Mouse (Mus musculus) stomach, embryonic 15.5 days (tissue): Measurements from ENCODE around the gene Pcdh9. TPM values are rescaled to one million over a fixed set of nuclear protein-coding genes. Genes with fewer than 3 reads are reported as not detected.

Experiments
- ATAC-seq: fragments of 200-750 bp; cut with Nextera tagmentation; 2 replicates; pipeline ENCODE4 v1.8.0; 2017; ENCODE audit warnings: low read depth, moderate number of reproducible peaks, moderate TSS enrichment; ENCODE audit not compliant: insufficient read depth, low FRiP score
- H3K27ac ChIP-seq: fragments of 300-500 bp; sonication (generic); 2 replicates; pipeline ENCODE4 v1.5.1; 2015; ENCODE audit warnings: mild to moderate bottlenecking, inconsistent platforms
- H3K27me3 ChIP-seq: fragments of 300-500 bp; sonication (generic); replicated peaks from 2 replicates; pipeline ENCODE4 v1.6.1; 2015; ENCODE audit warnings: inconsistent platforms
- H3K36me3 ChIP-seq: fragments of 300-500 bp; sonication (generic); 2 replicates; pipeline ENCODE4 v1.6.1; 2015; ENCODE audit warnings: inconsistent platforms
- H3K4me1 ChIP-seq: fragments of 300-500 bp; sonication (generic); 2 replicates; pipeline ENCODE4 v1.6.1; 2015; ENCODE audit warnings: inconsistent platforms
- H3K4me2 ChIP-seq: fragments of 300-500 bp; sonication (generic); 2 replicates; pipeline ENCODE4 v1.6.1; 2015; ENCODE audit warnings: mild to moderate bottlenecking, inconsistent platforms
- H3K4me3 ChIP-seq: fragments of 300-500 bp; sonication (generic); replicated peaks from 2 replicates; pipeline ENCODE4 v1.5.1; 2015; ENCODE audit warnings: inconsistent platforms
- H3K9ac ChIP-seq: fragments of 300-500 bp; sonication (generic); 2 replicates; pipeline ENCODE4 v1.6.1; 2015; ENCODE audit warnings: inconsistent platforms
- H3K9me3 ChIP-seq: fragments of 300-500 bp; sonication (generic); 2 replicates; pipeline ENCODE4 v1.6.1; 2016; ENCODE audit warnings: inconsistent platforms
- WGBS: fragments of 180-500 bp; shearing (Covaris S2); methylation state at CpG from one replicate; pipeline ENCODE4 v1.1.7; 2015; 5-methylcytosine and 5-hydroxymethylcytosine counted together
- polyA plus RNA-seq: library from polyadenylated mRNA; unstranded; fragments of >200 nt; fragmentation: Nextera tagmentation; extraction: Ambion mirVana; gene quantifications from 2 replicates; pipeline ENCODE4 v1.2.1, GENCODE M21; 2015

The Pcdh9 gene
- polyA plus RNA-seq, 1 experiment from 2014 or later: 21.8 TPM

DNA sequence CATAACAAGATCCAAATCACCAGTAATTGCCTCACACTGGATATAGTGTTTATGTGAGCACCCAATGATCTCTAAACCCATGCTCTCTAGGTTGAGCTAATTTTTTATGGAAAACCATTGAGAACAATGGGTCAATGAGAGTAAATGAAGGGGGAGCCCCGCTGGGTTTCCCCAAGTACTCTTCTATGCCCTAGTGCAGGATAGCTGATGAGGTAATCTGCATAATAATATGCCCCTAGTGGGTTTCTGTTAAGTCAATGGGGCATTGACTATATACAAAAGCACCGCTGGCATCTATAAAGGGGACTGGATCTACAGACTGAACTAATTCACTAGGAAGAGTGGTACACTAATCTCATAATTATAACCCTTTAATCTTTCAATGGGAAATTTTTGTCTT is 807.3 kb downstream of the Pcdh9 start:
- Histone ChIP-seq H3K27me3 (no peaks in the 10 kb centered on the region), H3K4me2 (no peak overlapping the region), H3K27ac (no peak overlapping the region), H3K4me3 (no peak overlapping the region), H3K9ac (no peak overlapping the region), H3K36me3 (no peaks in the 10 kb centered on the region), H3K9me3 (no peaks in the 10 kb centered on the region), H3K4me1 (no peaks in the 10 kb centered on the region)
- WGBS: 52% methylated on average over 2 of the region's 2 CpGs
- no peak for ATAC-seq

GRCm38 (mm10) chr14:93080910-93081309 is 809.6 kb downstream of the Pcdh9 start:
- WGBS: 25% methylated on average over 2 of the region's 2 CpGs
- ATAC-seq: no peak

DNA sequence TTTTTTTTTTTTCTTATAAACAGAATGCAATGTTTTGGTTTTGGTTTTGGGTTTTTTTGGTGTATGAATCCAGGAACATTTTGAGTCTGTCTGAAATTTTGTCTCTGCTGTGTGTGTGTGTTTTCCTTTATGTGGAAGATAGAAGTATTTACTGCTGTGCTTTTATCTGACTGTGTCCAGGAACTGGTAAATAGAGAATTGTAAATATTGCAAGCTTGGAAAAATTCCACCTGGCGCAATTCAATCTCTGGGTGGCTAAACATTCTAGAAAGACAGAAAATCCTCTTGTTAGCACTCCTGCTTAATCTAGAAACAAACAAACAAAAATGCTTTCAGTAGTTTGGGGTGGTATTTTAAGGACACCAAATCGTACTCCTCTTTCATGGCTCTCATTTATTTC is 814.7 kb downstream of the Pcdh9 start:
- Histone ChIP-seq H3K4me2 (no peak overlapping the region), H3K27me3 (no peaks in the 10 kb centered on the region), H3K4me1 (no peaks in the 10 kb centered on the region), H3K27ac (no peak overlapping the region), H3K9ac (no peak overlapping the region), H3K36me3 (no peaks in the 10 kb centered on the region), H3K4me3 (no peak overlapping the region), H3K9me3 (no peaks in the 10 kb centered on the region)
- WGBS: 45% methylated on average over 2 of the region's 2 CpGs
- no peak for ATAC-seq

More at GRCm38 (mm10) chr14:93080910-93081309, 809.6 kb downstream of the Pcdh9 start:
- Histone ChIP-seq H3K9me3 (no peaks in the 10 kb centered on the region), H3K4me2 (no peak overlapping the region), H3K4me3 (no peak overlapping the region), H3K27ac (no peak overlapping the region), H3K36me3 (no peaks in the 10 kb centered on the region), H3K27me3 (no peaks in the 10 kb centered on the region), H3K9ac (no peak overlapping the region), H3K4me1 (no peaks in the 10 kb centered on the region)

- no peak overlapping the region for H3K4me2 ChIP-seq
- no peaks in the 10 kb centered on the region for H3K27me3 ChIP-seq
- H3K36me3 ChIP-seq: no peaks in the 10 kb centered on the region
- ATAC-seq: no peak
- no peaks in the 10 kb centered on the region for H3K9me3 ChIP-seq
- no peaks in the 10 kb centered on the region; the same call in 1 of the 2 replicates for H3K4me1 ChIP-seq
- no peak overlapping the region for H3K27ac ChIP-seq
- WGBS: 80% methylated on average over 5 of the region's 5 CpGs
- H3K4me3 ChIP-seq: no peak overlapping the region
- H3K9ac ChIP-seq: no peak overlapping the region
These were observed 818.1 kb downstream of the Pcdh9 start for GRCm38 (mm10) chr14:93072346-93072745.

DNA sequence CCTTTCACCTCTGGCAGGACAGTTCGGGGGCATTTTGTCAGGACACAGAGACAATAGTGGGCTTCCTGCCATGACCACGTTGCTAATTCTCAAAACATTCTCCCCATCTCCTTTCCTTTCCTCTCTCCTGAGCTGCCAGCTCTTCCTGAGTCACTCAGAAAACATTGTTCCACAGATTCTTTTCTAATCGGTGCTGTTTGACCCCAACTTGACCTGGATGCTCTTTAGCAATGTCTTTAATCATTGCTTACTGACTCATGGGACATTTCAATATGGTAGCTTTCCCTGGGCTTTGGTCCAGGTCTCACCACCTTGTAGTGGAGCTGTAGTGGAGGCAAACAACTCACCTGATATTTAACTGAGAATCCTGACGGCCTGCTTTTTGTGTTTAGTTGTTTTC is 820.3 kb downstream of the Pcdh9 start:
- Histone ChIP-seq H3K27ac (no peak overlapping the region), H3K4me1 (no peaks in the 10 kb centered on the region; the same call in 1 of the 2 replicates), H3K27me3 (no peaks in the 10 kb centered on the region), H3K9me3 (no peaks in the 10 kb centered on the region), H3K4me2 (no peak overlapping the region), H3K36me3 (no peaks in the 10 kb centered on the region), H3K9ac (no peak overlapping the region), H3K4me3 (no peak overlapping the region)
- ATAC-seq: no peak
- WGBS: 36% methylated on average over 4 of the region's 4 CpGs

DNA sequence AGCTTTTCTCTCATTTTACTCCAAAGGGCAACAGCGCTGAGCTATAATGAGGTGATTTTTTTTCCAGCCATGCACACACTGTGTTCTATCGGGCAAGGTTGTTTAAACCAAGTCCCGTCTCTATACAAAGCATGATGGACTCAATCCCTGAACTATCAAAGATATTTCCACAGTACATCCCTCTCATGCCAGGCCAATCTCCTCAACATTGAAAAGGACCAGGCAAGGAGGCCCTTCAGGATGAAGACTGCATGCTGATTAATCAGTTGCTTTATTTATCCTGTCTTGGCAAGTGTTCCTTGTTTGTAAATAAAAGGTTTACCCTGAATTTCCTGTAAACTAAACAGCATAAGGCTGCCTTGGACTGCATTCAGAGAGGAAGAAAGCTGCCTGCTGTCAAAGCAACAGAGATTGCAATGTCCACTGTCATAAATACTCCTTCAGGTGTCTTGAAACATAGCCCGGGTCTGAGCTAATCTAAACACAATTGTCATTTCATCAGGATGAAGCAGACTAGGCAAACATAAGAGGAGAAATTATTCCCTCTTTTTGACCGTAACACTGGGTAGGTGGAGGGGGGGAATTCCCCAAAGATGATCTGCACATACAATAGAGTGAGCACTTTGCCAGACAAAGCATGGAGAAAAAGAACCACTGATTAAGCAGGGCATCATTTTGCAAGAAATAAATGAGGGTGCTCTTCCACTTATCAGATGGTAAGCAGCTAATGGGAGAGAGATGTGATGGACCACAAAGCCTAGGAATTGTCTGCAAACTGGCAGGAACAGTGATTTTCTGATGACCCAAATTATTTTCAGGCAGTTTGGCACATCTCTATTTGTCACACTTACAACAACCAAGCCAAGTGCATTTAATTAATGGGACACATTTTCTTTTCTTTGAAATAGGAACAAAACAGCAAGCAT is 822.8 kb downstream of the Pcdh9 start:
- no peak for ATAC-seq
- Histone ChIP-seq H3K9ac (no peak overlapping the region), H3K4me2 (no peak overlapping the region), H3K36me3 (no peaks in the 10 kb centered on the region), H3K9me3 (no peaks in the 10 kb centered on the region), H3K4me3 (no peak overlapping the region), H3K27ac (no peak overlapping the region), H3K27me3 (no peaks in the 10 kb centered on the region), H3K4me1 (no peaks in the 10 kb centered on the region; the same call in 1 of the 2 replicates)
- WGBS: 36% methylated on average over 5 of the region's 5 CpGs

DNA sequence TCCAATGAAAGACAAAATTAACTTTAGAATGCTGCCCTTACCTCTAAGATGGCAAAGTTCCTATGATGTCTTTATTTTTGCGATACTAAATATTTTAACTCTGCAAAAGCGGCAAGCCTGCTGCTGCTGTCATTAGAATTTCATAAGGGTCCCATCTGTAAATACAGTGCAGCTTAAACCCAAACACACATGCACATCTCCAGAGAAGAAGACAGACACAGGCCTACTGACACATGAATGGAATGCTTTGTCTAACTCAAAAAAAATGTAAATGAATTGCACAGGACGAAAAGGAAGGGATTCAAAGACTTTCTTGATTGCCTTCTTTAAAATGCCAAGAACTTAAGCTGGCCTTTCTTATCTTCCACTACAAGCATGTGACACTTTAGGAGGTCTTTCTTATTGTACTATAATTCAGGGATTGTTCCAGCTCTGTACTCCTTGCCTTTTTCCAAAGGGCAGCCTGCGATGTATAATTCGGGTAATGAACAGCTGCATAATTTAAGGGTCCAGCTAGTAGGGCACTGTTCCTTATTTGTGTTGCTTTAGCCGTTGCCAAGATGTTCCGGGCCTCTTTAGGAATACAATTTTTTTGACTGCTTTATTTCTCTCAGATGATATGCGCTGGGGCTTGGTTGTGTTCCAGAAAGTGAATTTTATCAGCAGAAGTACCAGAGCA is 823.6 kb downstream of the Pcdh9 start:
- Histone ChIP-seq H3K9me3 (no peaks in the 10 kb centered on the region), H3K4me2 (no peak overlapping the region), H3K27ac (no peak overlapping the region), H3K4me3 (no peak overlapping the region), H3K9ac (no peak overlapping the region), H3K4me1 (no peaks in the 10 kb centered on the region; the same call in 1 of the 2 replicates), H3K36me3 (no peaks in the 10 kb centered on the region), H3K27me3 (no peaks in the 10 kb centered on the region)
- ATAC-seq: no peak; the same call in 1 of the 2 replicates
- WGBS: 57% methylated on average over 8 of the region's 8 CpGs

DNA sequence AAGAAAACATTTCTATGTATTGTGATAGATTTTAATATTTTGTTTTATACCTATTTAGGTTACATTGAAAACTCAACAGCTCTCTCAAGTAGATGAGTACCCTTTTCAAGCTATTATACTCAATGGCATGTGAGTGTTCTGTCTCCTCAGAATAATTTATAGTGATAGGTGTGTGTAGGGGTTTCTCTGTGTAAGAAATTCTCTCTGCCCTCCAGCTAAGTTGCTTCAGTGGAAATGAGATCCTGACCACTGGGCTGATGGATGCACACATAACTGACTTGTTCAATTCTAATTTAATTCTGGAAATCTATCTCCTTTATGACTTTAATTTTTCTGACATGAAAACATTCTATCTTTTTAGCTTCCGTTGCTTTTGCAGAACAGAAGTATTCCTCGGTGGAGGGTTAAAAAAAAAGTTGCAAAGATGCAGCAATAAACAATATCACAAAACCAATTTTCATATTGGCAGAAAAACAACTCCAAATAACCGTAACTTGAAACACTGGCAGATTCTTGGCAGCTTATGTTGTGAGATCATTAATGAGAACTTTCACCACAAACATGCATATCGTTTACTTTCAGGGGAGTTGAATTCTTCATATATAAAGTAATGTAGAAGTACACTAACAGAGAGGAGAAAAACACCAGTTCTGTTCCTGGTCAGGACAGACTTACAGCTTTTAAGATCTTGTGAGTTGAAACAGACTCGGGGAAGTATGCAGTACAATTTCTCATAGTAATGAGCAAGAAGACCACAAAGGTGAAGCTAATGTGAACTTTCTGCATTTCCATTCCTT is 828.5 kb downstream of the Pcdh9 start:
- 66% methylated on average over 5 of the region's 5 CpGs for WGBS
- no peaks in the 10 kb centered on the region for H3K36me3 ChIP-seq
- H3K9ac ChIP-seq: no peak overlapping the region
- no peaks in the 10 kb centered on the region for H3K9me3 ChIP-seq
- H3K27me3 ChIP-seq: no peaks in the 10 kb centered on the region
- H3K27ac ChIP-seq: no peak overlapping the region
- ATAC-seq: no peak
- no peak overlapping the region for H3K4me2 ChIP-seq
- H3K4me1 ChIP-seq: no peaks in the 10 kb centered on the region
- H3K4me3 ChIP-seq: no peak overlapping the region

DNA sequence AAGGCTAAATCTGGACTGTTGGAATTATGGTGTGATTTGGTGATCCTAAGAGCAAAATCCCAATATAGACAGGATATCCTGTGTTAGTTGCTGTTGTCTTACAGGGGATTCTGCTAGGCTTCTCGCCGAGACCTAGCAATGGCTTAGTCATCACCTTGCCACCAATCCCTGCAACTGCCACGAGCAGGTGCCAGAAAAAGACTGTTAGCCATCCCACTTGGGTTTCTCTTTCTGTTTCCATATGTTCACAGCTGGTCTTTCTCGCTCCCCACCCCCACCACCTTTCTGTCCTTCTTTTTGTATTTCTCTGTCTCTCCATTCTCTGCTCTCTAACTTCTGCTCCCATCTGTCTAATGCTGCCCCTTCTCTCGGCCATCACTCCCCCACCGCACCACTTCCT is 831.7 kb downstream of the Pcdh9 start:
- no peak overlapping the region for H3K4me2 ChIP-seq
- H3K9me3 ChIP-seq: no peaks in the 10 kb centered on the region
- no peaks in the 10 kb centered on the region for H3K36me3 ChIP-seq
- no peaks in the 10 kb centered on the region for H3K4me1 ChIP-seq
- 85% methylated on average over 6 of the region's 6 CpGs for WGBS
- no peaks in the 10 kb centered on the region for H3K27me3 ChIP-seq
- no peak overlapping the region for H3K9ac ChIP-seq
- no peak overlapping the region for H3K27ac ChIP-seq
- ATAC-seq: no peak
- H3K4me3 ChIP-seq: no peak overlapping the region

DNA sequence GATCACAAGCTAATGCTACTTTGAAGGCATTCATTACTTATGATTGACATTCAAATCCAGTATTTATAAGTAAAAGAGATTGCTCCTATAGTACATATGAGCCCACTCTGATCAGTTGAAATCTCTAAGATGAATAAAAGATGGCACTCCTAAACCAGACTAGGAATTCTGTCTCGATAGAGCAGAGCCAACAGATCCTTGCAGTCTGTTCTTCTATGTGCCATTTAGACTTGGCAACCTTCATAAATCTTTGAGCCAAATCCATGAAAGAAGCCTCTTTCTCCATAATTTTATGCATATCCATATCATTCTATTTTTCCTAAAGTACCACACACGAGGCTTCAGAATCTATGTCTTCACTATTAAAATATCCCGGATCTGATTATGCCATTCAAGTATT is 834.5 kb downstream of the Pcdh9 start:
- H3K4me1 ChIP-seq: no peaks in the 10 kb centered on the region
- no peak for ATAC-seq
- H3K36me3 ChIP-seq: no peaks in the 10 kb centered on the region
- WGBS: 89% methylated on average over 3 of the region's 3 CpGs
- H3K4me2 ChIP-seq: no peak overlapping the region
- H3K27ac ChIP-seq: no peak overlapping the region
- no peak overlapping the region for H3K9ac ChIP-seq
- H3K4me3 ChIP-seq: no peak overlapping the region
- H3K9me3 ChIP-seq: no peaks in the 10 kb centered on the region
- no peaks in the 10 kb centered on the region for H3K27me3 ChIP-seq

GRCm38 (mm10) chr14:93040591-93040990 is 849.9 kb downstream of the Pcdh9 start:
- ATAC-seq: no peak
- WGBS: 68% methylated on average over 6 of the region's 6 CpGs
- no peaks in the 10 kb centered on the region for H3K4me1 ChIP-seq

More at GRCm38 (mm10) chr14:93040591-93040990, 849.9 kb downstream of the Pcdh9 start:
- no peak overlapping the region for H3K9ac ChIP-seq
- no peaks in the 10 kb centered on the region for H3K9me3 ChIP-seq
- H3K4me2 ChIP-seq: no peak overlapping the region
- H3K27me3 ChIP-seq: no peaks in the 10 kb centered on the region
- no peak overlapping the region for H3K4me3 ChIP-seq
- H3K27ac ChIP-seq: no peak overlapping the region
- H3K36me3 ChIP-seq: no peaks in the 10 kb centered on the region
